Mouse (Mus musculus): ENCODE measurements around the gene Synm.

- TF ChIP-seq UBTF (IDR thresholded peaks at IDR 0.05; ENCODE audit: low read depth, low read length) (no peak), ZC3H11A (IDR thresholded peaks at IDR 0.05; ENCODE audit: low read depth, low read length) (no peak), NELFE (IDR thresholded peaks at IDR 0.05; ENCODE audit: low read depth, low read length) (no peak), JUN (IDR thresholded peaks at IDR 0.05; ENCODE audit: insufficient read depth, low read depth, low read length) (no peak), PAX5 (IDR thresholded peaks at IDR 0.05; ENCODE audit: low read length) (no peak), CHD1 (IDR thresholded peaks at IDR 0.05; ENCODE audit: low read depth, low read length) (no peak), E2F4 (IDR thresholded peaks at IDR 0.05; ENCODE audit: insufficient replicate concordance, low read depth, low read length) (no peak)
Observed at GRCm38 (mm10) chr7:67700846-67701245, 58.7 kb downstream of the Synm start.
